Mouse (Mus musculus): ENCODE data around the gene Mtf1. TPM values are rescaled to one million over a fixed set of nuclear protein-coding genes. Genes with fewer than 3 reads are reported as not detected.

Mtf1 gene
- total RNA-seq (2021), result 10 to 100 TPM; 17.4 to 17.6 TPM

- intact Hi-C loops (cut with DNase I), result loop anchor here (1.0 kb wide), 2 partner anchors 46 to 87 kb away; partner anchors contain the start of gene Sf3a3
- DNase-seq, result peak; percentile 89 to 91
These were observed at the start of gene Mtf1 for GRCm38 (mm10) chr4:124801552-124802308. Mtf1 (plus strand) TSS chr4:124802104.

- no peak for DNase-seq
- intact Hi-C loops (cut with DNase I), result no loop called here
These were observed 49.4 kb upstream of the Mtf1 start for GRCm38 (mm10) chr4:124752281-124753199.

- intact Hi-C loops (cut with DNase I), result no loop called here
- no peak for DNase-seq
These were observed 46.4 kb upstream of the Mtf1 start for GRCm38 (mm10) chr4:124755526-124755925.

GRCm38 (mm10) chr4:124759305-124759811, 42.5 kb upstream of the Mtf1 start:
- DNase-seq, result no peak
- intact Hi-C loops (cut with DNase I), result no loop called here

- intact Hi-C loops (cut with DNase I), result no loop called here
- no peak for DNase-seq
These were observed 40.7 kb upstream of the Mtf1 start for GRCm38 (mm10) chr4:124761201-124761600.

- no peak for DNase-seq
- intact Hi-C loops (cut with DNase I), result no loop called here
These were observed 38.9 kb upstream of the Mtf1 start for GRCm38 (mm10) chr4:124762858-124763452.

GRCm38 (mm10) chr4:124765802-124766565, 35.9 kb upstream of the Mtf1 start:
- intact Hi-C loops (cut with DNase I), result no loop called here
- DNase-seq, result no peak

- intact Hi-C loops (cut with DNase I), result no loop called here
These were observed 35.4 kb upstream of the Mtf1 start for GRCm38 (mm10) chr4:124766566-124766940.

GRCm38 (mm10) chr4:124768963-124769591, 32.8 kb upstream of the Mtf1 start:
- DNase-seq, result no peak
- intact Hi-C loops (cut with DNase I), result no loop called here

More at GRCm38 (mm10) chr4:124766566-124766940, 35.4 kb upstream of the Mtf1 start:
- DNase-seq, result no peak

GRCm38 (mm10) chr4:124770624-124771023, 31.3 kb upstream of the Mtf1 start:
- no peak for DNase-seq
- intact Hi-C loops (cut with DNase I), result no loop called here

GRCm38 (mm10) chr4:124772125-124772524, 29.8 kb upstream of the Mtf1 start:
- DNase-seq, result peak; percentile 27 to 41
- intact Hi-C loops (cut with DNase I), result no loop called here

- DNase-seq, result no peak
- intact Hi-C loops (cut with DNase I), result no loop called here
These were observed 28.5 kb upstream of the Mtf1 start for GRCm38 (mm10) chr4:124773449-124773848.

GRCm38 (mm10) chr4:124773995-124774394, 27.9 kb upstream of the Mtf1 start:
- intact Hi-C loops (cut with DNase I), result no loop called here
- DNase-seq, result no peak

GRCm38 (mm10) chr4:124774429-124774828, 27.5 kb upstream of the Mtf1 start:
- DNase-seq, result no peak
- intact Hi-C loops (cut with DNase I), result no loop called here

GRCm38 (mm10) chr4:124781361-124781760, 20.5 kb upstream of the Mtf1 start:
- DNase-seq, result no peak
- intact Hi-C loops (cut with DNase I), result no loop called here

GRCm38 (mm10) chr4:124782395-124782794, 19.5 kb upstream of the Mtf1 start:
- DNase-seq, result no peak
- intact Hi-C loops (cut with DNase I), result no loop called here

GRCm38 (mm10) chr4:124783937-124784336, 18.0 kb upstream of the Mtf1 start:
- intact Hi-C loops (cut with DNase I), result no loop called here
- no peak for DNase-seq

GRCm38 (mm10) chr4:124790013-124790412, 11.9 kb upstream of the Mtf1 start:
- intact Hi-C loops (cut with DNase I), result no loop called here
- DNase-seq, result no peak

- intact Hi-C loops (cut with DNase I), result no loop called here
- no peak for DNase-seq
These were observed 9.8 kb upstream of the Mtf1 start for GRCm38 (mm10) chr4:124792114-124792513.

GRCm38 (mm10) chr4:124796141-124796540, 5.8 kb upstream of the Mtf1 start:
- intact Hi-C loops (cut with DNase I), result no loop called here
- DNase-seq, result no peak
